Mouse (Mus musculus) limb, embryonic 14.5 days (tissue): ENCODE data around the gene Tnfsf18. TPM values are rescaled to one million over a fixed set of nuclear protein-coding genes. Genes with fewer than 3 reads are reported as not detected.

Source experiments
- ATAC-seq: fragments of 200-750 bp; cut with Nextera tagmentation; 2 replicates; pipeline ENCODE4 v1.8.0; 2017; ENCODE audit warnings: low read depth, moderate number of reproducible peaks, moderate TSS enrichment; ENCODE audit not compliant: low FRiP score
- DNase-seq: peaks from one replicate; pipeline ENCODE4 v3.0.0-alpha.2; 2015; ENCODE audit warnings: low spot score
- H3K27ac ChIP-seq: fragments of 300-500 bp; sonication (generic); replicated peaks from 2 replicates; pipeline ENCODE4 v1.5.1; 2014; ENCODE audit warnings: low read depth, mild to moderate bottlenecking, low read length, moderate library complexity, mixed read lengths
- H3K27me3 ChIP-seq: fragments of 300-500 bp; sonication (generic); 2 replicates; pipeline ENCODE4 v1.6.1; 2014; ENCODE audit warnings: low read length, mixed read lengths; ENCODE audit not compliant: control insufficient read depth, insufficient read depth
- H3K36me3 ChIP-seq: fragments of 300-500 bp; sonication (generic); 2 replicates; pipeline ENCODE4 v1.6.1; 2014; ENCODE audit warnings: mild to moderate bottlenecking, low read length, moderate library complexity, mixed read lengths; ENCODE audit not compliant: control insufficient read depth, insufficient read depth
- H3K4me1 ChIP-seq: fragments of 300-500 bp; sonication (generic); 2 replicates; pipeline ENCODE4 v1.6.1; 2014; ENCODE audit warnings: antibody characterized with exemption, low read length, mixed read lengths; ENCODE audit not compliant: control insufficient read depth, insufficient read depth
- H3K4me2 ChIP-seq: fragments of 300-500 bp; sonication (generic); replicated peaks from 2 replicates; pipeline ENCODE4 v1.6.1; 2014; ENCODE audit warnings: low read depth, mild to moderate bottlenecking, low read length, moderate library complexity; ENCODE audit not compliant: severe bottlenecking
- H3K4me3 ChIP-seq: fragments of 300-500 bp; sonication (generic); replicated peaks from 2 replicates; pipeline ENCODE4 v1.5.1; 2014; ENCODE audit warnings: low read length
- H3K9ac ChIP-seq: fragments of 300-500 bp; sonication (generic); 2 replicates; pipeline ENCODE4 v1.6.1; 2014; ENCODE audit warnings: mild to moderate bottlenecking, low read depth, low read length, moderate library complexity; ENCODE audit not compliant: severe bottlenecking
- H3K9me3 ChIP-seq: fragments of 300-500 bp; sonication (generic); 2 replicates; pipeline ENCODE4 v1.6.1; 2016; ENCODE audit warnings: low read length; ENCODE audit not compliant: control insufficient read depth
- POLR2A ChIP-seq: fragments of 200-500 bp; IDR thresholded peaks from 2 replicates; pipeline ENCODE4 v1.8.0; 2012; ENCODE audit warnings: inconsistent platforms, mild to moderate bottlenecking, moderate library complexity, borderline replicate concordance; ENCODE audit not compliant: insufficient read depth, insufficient read length; ENCODE audit errors: extremely low read depth
- WGBS: fragments of 180-500 bp; shearing (Covaris S2); extraction: QIAGEN DNeasy Blood & Tissue Kit; methylation state at CpG from one replicate; pipeline ENCODE4 v1.1.7; 2014; 5-methylcytosine and 5-hydroxymethylcytosine counted together
- polyA plus RNA-seq, 2 experiments: library from polyadenylated mRNA; depleted of rRNA in 1 of 2; stranded (reverse) in 1 of 2; unstranded in 1 of 2; fragments of >200 nt; fragmentation: Nextera tagmentation in 1 of 2; extraction: Ambion mirVana in 1 of 2; gene quantifications; 2 replicates each; pipeline versions ENCODE4 v1.2.1 to v1.2.3; 2012 to 2014

The Tnfsf18 gene
- polyA plus RNA-seq (2012; rRNA removed) (0.18 and 0.31 TPM in 2 replicates), polyA plus RNA-seq (2014; fragmentation: Nextera tagmentation; extraction: Ambion mirVana) (0.14 and 0.28 TPM in 2 replicates)

DNA sequence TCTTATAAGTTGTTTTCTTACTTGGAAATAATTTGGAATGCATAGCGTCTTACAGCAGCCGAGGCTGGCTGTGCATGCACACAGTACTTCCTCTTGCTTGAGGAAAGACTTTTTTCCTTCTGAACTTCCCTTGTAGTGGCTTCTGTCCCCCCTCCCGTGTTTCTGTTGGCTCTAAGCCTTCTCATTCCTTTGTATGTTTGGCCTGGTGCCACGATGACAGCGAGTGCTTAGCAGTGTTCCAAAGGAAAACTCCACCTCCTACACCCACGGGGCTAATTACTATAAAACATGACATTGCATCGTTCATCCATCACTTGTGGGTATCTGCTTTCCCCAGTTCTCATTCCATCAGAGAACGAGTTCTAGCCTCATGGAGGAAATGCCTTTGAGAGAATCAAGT is at the start of gene Tnfsf18:
Gene Tnfsf18 (plus strand): TSS at position 313 of the 400 bp plus-strand sequence.
- peak; percentile 74 for ATAC-seq

DNA sequence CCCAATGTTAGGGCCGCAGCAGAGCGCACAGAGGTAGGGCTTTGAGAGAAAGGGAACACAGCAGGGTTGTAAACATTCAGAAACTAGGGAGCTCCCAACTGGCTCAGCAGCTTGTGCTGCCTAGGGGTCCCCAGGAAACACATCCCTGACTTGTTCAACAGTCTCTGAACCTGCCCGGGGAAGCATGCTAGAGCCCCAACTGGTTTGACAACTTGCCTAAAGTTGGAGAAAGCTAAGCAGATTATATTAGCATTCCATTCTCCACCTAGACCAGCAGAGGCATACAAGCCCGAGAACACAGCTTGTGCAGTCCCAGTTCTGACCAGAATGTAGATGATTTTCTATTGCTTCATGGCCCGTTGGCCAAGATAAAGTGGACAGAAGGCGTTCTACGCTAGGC is 49.6 kb upstream of the Tnfsf18 start:
- Histone ChIP-seq H3K36me3 (no peaks in the 10 kb centered on the region), H3K9me3 (no peaks in the 10 kb centered on the region), H3K9ac (no peak overlapping the region), H3K4me3 (no peak overlapping the region), H3K27me3 (no peaks in the 10 kb centered on the region), H3K4me1 (peaks cover 6% of the 10 kb centered on the region; the same call in 1 of the 2 replicates), H3K27ac (no peak overlapping the region), H3K4me2 (no peak overlapping the region)
- ATAC-seq (0 out of 2 replicates have a peak, but pooled peaks have one; percentile 26), DNase-seq (peak; percentile 57)
- WGBS: 60% methylated on average over 7 of the region's 7 CpGs
- TF ChIP-seq POLR2A: no peak

More for the DNA sequence above, at the start of gene Tnfsf18:
- TF ChIP-seq POLR2A: no peak
- no peaks in the 10 kb centered on the region for H3K9me3 ChIP-seq
- 20% methylated on average over 8 of the region's 8 CpGs for WGBS
- H3K27me3 ChIP-seq: no peaks in the 10 kb centered on the region
- peak; percentile 82 for DNase-seq
- H3K4me1 ChIP-seq: no peaks in the 10 kb centered on the region
- H3K27ac ChIP-seq: no peak within 1 kb of the TSS
- H3K36me3 ChIP-seq: no peaks in the 10 kb centered on the region
- H3K9ac ChIP-seq: no peak within 1 kb of the TSS
- H3K4me2 ChIP-seq: no peak within 1 kb of the TSS
- H3K4me3 ChIP-seq: no peak within 1 kb of the TSS

DNA sequence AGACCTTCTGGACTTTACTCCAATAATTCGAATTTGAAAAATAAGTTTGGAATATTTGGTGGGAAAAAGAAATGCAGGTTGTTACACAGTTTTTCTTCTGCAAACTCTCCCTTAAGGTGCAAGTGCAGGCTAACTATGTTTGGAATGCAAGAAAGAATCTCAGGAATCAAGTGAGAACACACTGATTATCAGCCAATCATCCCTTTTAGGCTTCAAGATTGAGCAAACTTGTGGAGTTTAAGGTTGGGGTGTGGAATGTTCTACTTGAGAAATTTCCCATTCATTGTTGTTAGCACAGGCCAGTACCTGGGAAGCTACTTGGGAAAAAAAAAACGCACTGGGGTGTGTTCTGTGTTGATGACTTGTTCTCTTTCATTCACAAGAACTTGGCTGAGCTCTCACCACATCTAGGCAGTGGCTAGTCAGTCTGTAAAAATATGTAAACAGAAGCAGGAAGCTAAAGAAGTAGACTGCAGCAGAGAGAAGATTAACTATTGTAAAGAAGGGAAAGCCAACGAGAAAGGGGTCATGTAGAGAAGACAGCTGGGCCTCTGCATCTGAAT is 42.7 kb upstream of the Tnfsf18 start:
- no peaks in the 10 kb centered on the region for H3K36me3 ChIP-seq
- 51% methylated on average over 3 of the region's 3 CpGs for WGBS
- H3K4me1 ChIP-seq: no peaks in the 10 kb centered on the region
- ATAC-seq (no peak), DNase-seq (no peak)
- TF ChIP-seq POLR2A: no peak
- H3K9me3 ChIP-seq: no peaks in the 10 kb centered on the region
- H3K9ac ChIP-seq: no peak overlapping the region
- H3K4me2 ChIP-seq: no peak overlapping the region
- H3K27ac ChIP-seq: no peak overlapping the region
- H3K4me3 ChIP-seq: no peak overlapping the region
- H3K27me3 ChIP-seq: no peaks in the 10 kb centered on the region

DNA sequence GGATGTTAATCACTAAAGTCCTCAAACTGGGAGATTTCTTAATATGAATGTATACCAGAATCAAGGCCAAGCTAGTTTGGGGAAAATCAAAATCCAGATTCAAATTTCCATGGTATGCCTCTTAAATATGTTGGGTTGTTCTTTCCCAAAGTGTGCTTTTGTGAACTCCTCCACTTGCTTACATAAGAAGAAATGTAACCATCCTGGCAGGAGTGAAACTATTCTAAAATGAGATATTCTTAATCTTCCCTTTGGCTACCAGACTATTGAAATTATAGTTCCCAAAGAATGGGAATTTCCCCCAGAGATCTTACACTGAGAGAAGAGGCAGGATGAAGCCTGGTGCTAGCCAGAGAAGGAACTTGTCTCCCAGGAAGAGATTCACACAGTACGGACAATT is 42.2 kb upstream of the Tnfsf18 start:
- TF ChIP-seq POLR2A: no peak
- Histone ChIP-seq H3K4me3 (no peak overlapping the region), H3K36me3 (no peaks in the 10 kb centered on the region), H3K9ac (no peak overlapping the region), H3K4me1 (no peaks in the 10 kb centered on the region), H3K4me2 (no peak overlapping the region), H3K27ac (no peak overlapping the region), H3K27me3 (no peaks in the 10 kb centered on the region), H3K9me3 (no peaks in the 10 kb centered on the region)
- 97% methylated on average over 1 of the region's 1 CpGs for WGBS
- ATAC-seq (no peak), DNase-seq (no peak)

DNA sequence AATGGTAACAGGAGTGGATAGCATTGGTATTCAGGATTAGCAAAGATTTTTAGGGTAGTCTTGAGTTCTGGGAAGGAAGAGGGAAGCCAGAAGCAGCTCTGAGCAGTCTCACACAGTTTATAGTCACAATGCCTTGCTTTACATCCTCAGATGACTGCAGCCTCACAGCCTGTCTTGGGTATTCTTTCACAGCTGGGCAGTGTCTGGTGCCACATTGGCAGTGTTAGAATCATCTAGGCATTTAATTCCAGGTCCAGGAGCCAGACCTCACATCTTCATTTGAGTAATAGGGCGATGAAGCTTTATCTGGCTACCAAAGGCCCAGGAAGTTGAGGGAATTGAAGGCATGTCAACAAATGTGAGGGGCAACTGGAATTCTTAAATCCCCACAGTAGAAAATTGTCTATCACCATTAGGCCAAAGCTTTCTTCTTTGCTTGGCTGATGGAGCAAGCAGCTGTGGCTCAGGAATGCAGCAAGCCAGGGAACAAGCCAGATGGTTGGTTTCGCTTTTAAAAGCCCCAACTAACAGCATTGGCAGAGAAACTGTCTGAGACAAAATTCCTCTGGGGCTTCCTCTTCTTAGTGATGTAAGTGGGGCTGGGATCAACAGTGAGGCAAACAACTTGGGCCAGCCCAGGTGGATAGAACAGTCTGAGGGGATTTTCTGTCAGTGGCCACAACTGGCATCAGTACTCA is 30.9 kb upstream of the Tnfsf18 start:
- Histone ChIP-seq H3K27ac (peak overlapping the region; percentile 68), H3K4me2 (no peak overlapping the region), H3K4me3 (no peak overlapping the region), H3K9me3 (0 out of 2 replicates have a peak, but pooled peaks cover 3% of the 10 kb centered on the region), H3K27me3 (no peaks in the 10 kb centered on the region), H3K4me1 (peaks cover 12% of the 10 kb centered on the region), H3K9ac (no peak overlapping the region), H3K36me3 (no peaks in the 10 kb centered on the region)
- DNase-seq (peak; percentile 91), ATAC-seq (peak; percentile 78)
- WGBS: 47% methylated on average over 2 of the region's 2 CpGs
- TF ChIP-seq POLR2A: no peak
